Mouse (Mus musculus) ES-E14 (cell line): ENCODE results near the gene Sgip1. TPM values are rescaled to one million over a fixed set of nuclear protein-coding genes. Genes with fewer than 3 reads are reported as not detected.

Experiments
- DNase-seq: peaks from one replicate; pipeline ENCODE4 v3.0.0-alpha.2; 2013; ENCODE audit warnings: low read depth, low spot score
- H3K27ac ChIP-seq: 2 replicates; pipeline ENCODE4 v1.5.1; 2012; ENCODE audit warnings: low read depth, mild to moderate bottlenecking, low read length, moderate library complexity, mixed read lengths; ENCODE audit not compliant: poor library complexity, insufficient read depth, severe bottlenecking
- H3K36me3 ChIP-seq: 2 replicates; pipeline ENCODE4 v1.6.1; 2012; ENCODE audit warnings: mild to moderate bottlenecking, low read length, moderate library complexity, mixed read lengths; ENCODE audit not compliant: control insufficient read depth, poor library complexity, insufficient read depth, severe bottlenecking
- H3K4me1 ChIP-seq, 2 experiments: fragments of 150-350 bp in 1 of 2; sonication (generic) in 1 of 2; 2 replicates each; pipeline ENCODE4 v1.6.1; 2012; ENCODE audit warnings: low read length in 2 of 2, mild to moderate bottlenecking in 1 of 2, mixed read lengths in 1 of 2; ENCODE audit not compliant: control insufficient read depth in 2 of 2, insufficient read depth in 2 of 2, poor library complexity in 1 of 2
- H3K4me3 ChIP-seq, 2 experiments: fragments of 150-350 bp in 1 of 2; sonication (generic) in 1 of 2; 2 replicates each; pipeline ENCODE4 v1.5.1; 2012; ENCODE audit warnings: low read length in 2 of 2, low read depth in 1 of 2, mild to moderate bottlenecking in 1 of 2, mixed read lengths in 1 of 2; ENCODE audit not compliant: insufficient read depth in 1 of 2, poor library complexity in 1 of 2, severe bottlenecking in 1 of 2
- H3K9ac ChIP-seq: 2 replicates; pipeline ENCODE4 v1.6.1; 2012; ENCODE audit warnings: low read depth, mild to moderate bottlenecking, low read length, mixed read lengths; ENCODE audit not compliant: poor library complexity, insufficient read depth, severe bottlenecking
- H3K9me3 ChIP-seq: fragments of 150-350 bp; sonication (generic); 2 replicates; pipeline ENCODE4 v1.6.1; 2012; ENCODE audit warnings: low read depth, mild to moderate bottlenecking, low read length; ENCODE audit not compliant: control insufficient read depth, insufficient read depth
- CHD2 ChIP-seq: IDR thresholded peaks from 2 replicates; pipeline ENCODE4 v1.6.1; 2014; ENCODE audit warnings: mild to moderate bottlenecking, low read depth, low read length, inconsistent platforms
- HCFC1 ChIP-seq: IDR thresholded peaks from 2 replicates; pipeline ENCODE4 v1.6.1; 2012; ENCODE audit warnings: low read length, inconsistent platforms, borderline replicate concordance; ENCODE audit not compliant: insufficient read depth
- MAFK ChIP-seq: IDR thresholded peaks from 2 replicates; pipeline ENCODE4 v1.6.1; 2014; ENCODE audit warnings: mild to moderate bottlenecking, low read depth, low read length, inconsistent platforms; ENCODE audit not compliant: insufficient read depth
- ZC3H11A ChIP-seq: IDR thresholded peaks from 2 replicates; pipeline ENCODE4 v1.6.1; 2012; ENCODE audit warnings: low read depth, mild to moderate bottlenecking, inconsistent platforms, low read length, borderline replicate concordance
- ZNF384 ChIP-seq: IDR thresholded peaks from 2 replicates; pipeline ENCODE4 v1.6.1; 2012; ENCODE audit warnings: low read depth, low read length, inconsistent platforms
- in situ Hi-C, 2 experiments: fragments of 600-800 bp; cut with MboI; formaldehyde crosslinking; loops; one replicate each; pipeline ENCODE4 v1.15.1; 2025; ENCODE audit warnings: low sequenced_read_pairs in 2 of 2, inconsistent platforms in 1 of 2; ENCODE audit not compliant: unreplicated experiment in 2 of 2
- total RNA-seq: library from RNA; depleted of rRNA; stranded (reverse); fragments of 300-350 nt; gene quantifications from 2 replicates; pipeline ENCODE4 v1.2.3, GENCODE M21; 2012

Sgip1 gene
- total RNA-seq, 1 experiment: 0.62 TPM

DNA sequence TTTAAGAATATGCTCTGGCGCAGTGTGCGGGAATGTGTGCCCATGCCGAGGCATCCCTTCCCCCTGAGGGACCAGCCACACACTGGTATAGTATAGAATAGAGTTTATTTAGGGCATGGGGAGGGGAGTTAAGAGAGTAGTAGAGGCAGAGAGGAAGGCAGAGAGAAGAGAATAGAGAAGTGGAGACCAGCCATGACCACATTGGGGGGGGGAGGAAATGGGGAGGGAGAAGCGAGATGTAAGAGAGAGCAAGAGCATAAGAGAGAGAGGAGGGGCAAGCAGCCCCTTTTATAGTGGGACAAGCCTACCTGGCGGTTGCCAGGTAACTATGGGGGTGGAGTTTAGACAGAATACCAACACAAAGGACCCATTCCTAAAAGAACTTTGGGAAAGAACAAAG is 218.3 kb downstream of the Sgip1 start:
- H3K9ac ChIP-seq: no peak overlapping the region
- no peak overlapping the region for H3K4me3 ChIP-seq
- no peaks in the 10 kb centered on the region for H3K9me3 ChIP-seq
- DNase-seq: no peak
- H3K4me1 ChIP-seq: no peaks in the 10 kb centered on the region
- in situ Hi-C loops: no loop called here
- no peak overlapping the region for H3K27ac ChIP-seq
- no peaks in the 10 kb centered on the region for H3K36me3 ChIP-seq
- TF ChIP-seq ZNF384: no peak
- TF ChIP-seq ZC3H11A: no peak
- TF ChIP-seq CHD2: no peak
- TF ChIP-seq MAFK: no peak
- TF ChIP-seq HCFC1: no peak

DNA sequence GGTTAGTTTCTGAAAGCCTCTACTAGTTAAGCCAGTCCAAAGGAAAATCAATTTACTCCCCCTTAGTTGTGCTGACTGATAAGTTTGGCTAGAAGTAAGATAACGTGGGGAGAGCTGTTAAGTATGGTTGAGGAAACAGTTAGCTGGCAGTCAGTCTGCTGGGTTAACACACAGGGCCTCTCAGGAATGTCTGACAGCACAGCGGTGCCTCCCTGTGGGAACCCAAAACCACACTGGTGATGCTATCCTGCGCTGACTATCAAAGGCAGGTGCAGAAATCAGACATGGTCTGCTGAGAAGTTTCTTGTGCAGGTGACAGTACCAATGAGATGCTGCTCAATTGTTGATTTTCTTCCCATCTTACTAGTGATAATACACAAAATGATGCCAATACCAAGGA is 223.1 kb downstream of the Sgip1 start:
- H3K4me1 ChIP-seq: no peaks in the 10 kb centered on the region
- H3K9me3 ChIP-seq: no peaks in the 10 kb centered on the region
- H3K36me3 ChIP-seq: no peaks in the 10 kb centered on the region
- H3K4me3 ChIP-seq: no peak overlapping the region
- in situ Hi-C loops: no loop called here
- no peak for DNase-seq
- TF ChIP-seq CHD2 (no peak), HCFC1 (no peak), ZNF384 (no peak), ZC3H11A (no peak)
- no peak overlapping the region for H3K9ac ChIP-seq
- H3K27ac ChIP-seq: no peak overlapping the region

DNA sequence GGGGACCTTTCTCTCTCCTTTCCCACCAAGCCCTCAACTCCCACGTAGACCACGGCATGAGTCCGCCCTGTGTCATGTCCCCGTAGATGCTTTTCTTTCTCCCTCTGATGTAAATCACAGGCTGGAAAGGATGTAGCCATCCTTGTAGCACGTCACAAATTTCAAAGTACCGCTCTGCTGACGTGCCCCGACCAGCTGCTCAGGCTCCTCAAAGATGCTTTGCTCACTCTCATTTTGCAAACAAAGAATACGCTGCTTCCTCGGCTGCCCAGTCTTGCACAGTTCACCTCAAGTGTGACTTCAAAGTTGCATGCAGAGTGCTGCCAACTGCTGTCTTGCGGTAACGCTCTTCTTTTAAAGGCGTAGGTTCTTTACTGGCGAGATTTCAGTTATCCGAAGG is 226.7 kb downstream of the Sgip1 start:
- no peak overlapping the region for H3K4me3 ChIP-seq
- no peak overlapping the region for H3K9ac ChIP-seq
- in situ Hi-C loops: no loop called here
- no peak for TF ChIP-seq ZNF384
- H3K4me1 ChIP-seq: no peaks in the 10 kb centered on the region
- H3K36me3 ChIP-seq: no peaks in the 10 kb centered on the region
- no peak overlapping the region for H3K27ac ChIP-seq
- no peak for DNase-seq
- H3K9me3 ChIP-seq: no peaks in the 10 kb centered on the region

DNA sequence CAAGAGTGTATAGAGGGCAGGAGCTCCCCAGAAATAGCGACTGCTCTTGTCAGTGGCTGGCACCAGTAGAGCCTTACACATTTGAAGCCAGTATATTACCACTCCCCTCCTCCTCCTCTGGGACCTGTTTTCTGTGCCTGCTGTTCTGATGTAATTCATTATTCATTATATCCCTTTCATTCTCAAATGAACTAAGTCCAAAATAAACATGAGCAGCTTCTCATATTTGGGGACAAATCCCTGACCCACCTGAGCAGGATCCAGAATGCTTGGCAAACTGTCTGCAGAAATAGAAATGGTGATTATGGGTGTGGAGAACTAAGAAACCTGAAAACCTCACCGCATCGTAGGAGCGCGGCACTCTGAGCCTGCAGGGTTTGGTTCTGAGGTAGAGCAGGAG is 228.5 kb downstream of the Sgip1 start:
- no peak overlapping the region for H3K4me3 ChIP-seq
- no peak overlapping the region for H3K27ac ChIP-seq
- in situ Hi-C loops: no loop called here
- no peaks in the 10 kb centered on the region for H3K36me3 ChIP-seq
- H3K4me1 ChIP-seq: no peaks in the 10 kb centered on the region
- no peak for DNase-seq
- no peak overlapping the region for H3K9ac ChIP-seq
- TF ChIP-seq ZC3H11A: no peak
- no peaks in the 10 kb centered on the region for H3K9me3 ChIP-seq

DNA sequence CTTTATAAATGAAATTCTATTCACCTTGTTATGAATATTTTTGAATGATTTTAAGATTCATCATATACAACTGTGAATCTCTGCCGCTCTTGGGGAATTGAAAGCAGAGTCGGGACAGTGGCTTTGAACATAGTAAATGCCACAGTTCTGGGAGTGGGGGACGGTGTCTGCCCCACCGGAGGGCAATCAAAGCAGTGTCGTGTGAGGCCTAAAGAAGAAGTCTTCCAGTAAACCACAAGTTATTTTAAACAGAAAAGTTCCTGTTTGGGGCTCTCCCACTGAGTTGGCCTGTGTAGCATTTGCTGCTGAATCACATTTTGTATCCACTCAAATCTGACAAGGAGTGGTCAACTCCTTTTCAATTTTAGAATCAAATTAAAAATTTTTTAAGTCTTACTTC is 230.1 kb downstream of the Sgip1 start:
- in situ Hi-C loops: no loop called here
- DNase-seq: no peak
- H3K4me3 ChIP-seq: no peak overlapping the region
- no peaks in the 10 kb centered on the region for H3K4me1 ChIP-seq
- H3K9ac ChIP-seq: no peak overlapping the region
- TF ChIP-seq ZC3H11A (no peak), HCFC1 (no peak), ZNF384 (no peak), CHD2 (no peak), MAFK (no peak)
- no peaks in the 10 kb centered on the region for H3K36me3 ChIP-seq
- H3K27ac ChIP-seq: no peak overlapping the region
- no peaks in the 10 kb centered on the region for H3K9me3 ChIP-seq
